Mouse (Mus musculus): ENCODE data around the gene Bag2. TPM values are rescaled to one million over a fixed set of nuclear protein-coding genes. Genes with fewer than 3 reads are reported as not detected.

Bag2 gene
- polyA plus RNA-seq, 1 experiment: 37.3 TPM

DNA sequence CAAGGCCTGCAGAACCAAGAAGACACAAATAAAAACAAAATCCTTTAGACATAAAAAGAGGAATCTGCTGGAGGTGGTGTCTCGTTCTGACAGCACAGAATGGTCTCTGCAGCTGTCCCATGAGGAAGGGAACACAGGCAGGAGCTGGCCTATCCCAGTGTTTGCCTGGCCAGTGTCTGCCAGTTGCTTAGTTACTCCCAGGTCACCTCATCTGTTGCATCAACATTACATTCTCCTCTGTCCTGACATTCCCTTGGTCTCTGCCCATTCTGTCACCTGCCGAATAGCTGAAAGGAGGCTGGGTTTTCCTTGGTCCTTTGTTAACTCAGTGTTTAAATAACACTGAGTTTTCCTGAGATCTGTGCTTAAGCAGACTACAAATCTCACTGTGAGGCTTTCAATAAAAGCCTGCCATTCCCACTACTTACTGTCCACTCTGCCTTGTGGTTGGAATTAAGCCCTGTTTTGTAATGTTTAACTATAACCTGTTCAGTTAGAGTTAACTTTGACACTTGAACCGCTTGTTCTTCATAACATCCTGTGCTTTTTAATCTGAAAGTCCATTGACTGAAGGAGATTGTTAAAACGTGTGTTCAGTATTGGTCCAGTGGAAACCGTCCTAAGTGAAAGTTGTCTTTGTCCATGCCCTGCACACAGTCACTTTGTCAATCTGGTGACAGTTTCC is 23.5 kb downstream of the Bag2 start:
- no peak overlapping the region for H3K4me3 ChIP-seq
- TF ChIP-seq E2F4 (IDR thresholded peaks at IDR 0.05; ENCODE audit: insufficient read depth) (no peak), MYOG (IDR thresholded peaks at IDR 0.05; ENCODE audit: control insufficient read depth in 1 of 3, insufficient read depth in 1 of 3, insufficient read length in 2 of 3, low read depth in 2 of 3) (peak in 1 of 3 experiments; percentile 41)
- H3K79me2 ChIP-seq (ENCODE audit: control insufficient read depth, insufficient read depth): no peaks in the 10 kb centered on the region
- no peaks in the 10 kb centered on the region for H3K27me3 ChIP-seq (ENCODE audit: control insufficient read depth, insufficient read depth, insufficient read length)
- no peak overlapping the region for H3ac ChIP-seq (ENCODE audit: control insufficient read depth, insufficient read length)
- no peak overlapping the region for H3K4me2 ChIP-seq (ENCODE audit: low read depth)
- H3K36me3 ChIP-seq (ENCODE audit: control insufficient read depth, insufficient read depth): peaks cover 27% of the 10 kb centered on the region

DNA sequence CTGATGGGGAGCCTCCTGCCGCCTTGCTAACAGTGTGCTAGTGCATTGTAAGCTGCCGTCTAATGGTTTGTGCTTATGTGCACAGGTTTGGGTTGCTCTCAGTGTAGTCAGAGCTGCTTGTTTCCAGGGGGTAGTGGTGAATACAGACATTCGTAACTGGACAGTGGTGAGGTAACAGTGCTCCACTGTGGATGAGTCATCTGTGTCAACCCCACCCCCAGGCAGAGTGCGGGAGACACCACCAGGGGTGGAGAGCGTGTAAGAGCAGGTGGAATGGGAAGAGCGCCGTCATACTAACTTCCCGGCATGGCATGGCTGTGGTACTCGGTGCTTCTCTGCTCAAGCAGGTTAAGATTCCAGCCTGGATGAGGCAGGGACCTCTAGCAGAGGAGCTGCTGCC is 24.6 kb downstream of the Bag2 start:
- H3K27me3 ChIP-seq (ENCODE audit: control insufficient read depth, insufficient read depth, insufficient read length): no peaks in the 10 kb centered on the region
- no peak overlapping the region for H3K4me3 ChIP-seq
- no peak overlapping the region for H3K4me2 ChIP-seq (ENCODE audit: low read depth)
- no peaks in the 10 kb centered on the region for H3K79me2 ChIP-seq (ENCODE audit: control insufficient read depth, insufficient read depth)
- peak in 1 of 3 experiments; percentile 17 for TF ChIP-seq MYOG (IDR thresholded peaks at IDR 0.05; ENCODE audit: control insufficient read depth in 1 of 3, insufficient read depth in 1 of 3, insufficient read length in 2 of 3, low read depth in 2 of 3)
- TF ChIP-seq E2F4 (IDR thresholded peaks at IDR 0.05; ENCODE audit: insufficient read depth): no peak
- peaks cover 27% of the 10 kb centered on the region for H3K36me3 ChIP-seq (ENCODE audit: control insufficient read depth, insufficient read depth)
- H3ac ChIP-seq (ENCODE audit: control insufficient read depth, insufficient read length): no peak overlapping the region

DNA sequence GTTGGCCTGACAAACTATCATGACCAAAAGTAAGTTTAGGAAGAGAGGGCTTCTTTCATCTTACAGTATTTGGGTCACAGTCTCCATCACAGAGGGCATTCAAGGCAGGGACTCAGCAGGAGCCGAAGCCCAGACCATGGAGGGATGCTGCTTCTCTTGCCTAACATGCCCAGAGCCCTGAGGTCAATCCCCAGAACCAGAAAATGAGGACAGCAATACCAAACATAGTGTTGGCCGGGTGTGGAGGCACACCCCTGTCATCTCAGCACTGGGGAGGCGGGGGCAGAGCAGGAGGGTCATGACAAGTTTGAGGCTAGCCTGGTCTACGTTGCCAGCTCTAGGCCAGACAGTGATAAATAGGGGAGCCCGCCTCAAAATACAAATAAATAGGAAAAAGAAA is 32.5 kb downstream of the Bag2 start:
- H3K4me3 ChIP-seq: no peak overlapping the region
- H3K36me3 ChIP-seq (ENCODE audit: control insufficient read depth, insufficient read depth): peaks cover 49% of the 10 kb centered on the region
- no peaks in the 10 kb centered on the region for H3K27me3 ChIP-seq (ENCODE audit: control insufficient read depth, insufficient read depth, insufficient read length)
- no peak for TF ChIP-seq REST (IDR thresholded peaks at IDR 0.05; ENCODE audit: insufficient read depth, insufficient read length)
- no peak for TF ChIP-seq MYOG (IDR thresholded peaks at IDR 0.05; ENCODE audit: control insufficient read depth in 1 of 3, insufficient read depth in 1 of 3, insufficient read length in 2 of 3, low read depth in 2 of 3)
- no peak for TF ChIP-seq POLR2AphosphoS2 (IDR thresholded peaks at IDR 0.05; ENCODE audit: insufficient read length, low read depth)
- no peak for TF ChIP-seq SRF (IDR thresholded peaks at IDR 0.05; ENCODE audit: control insufficient read depth, insufficient read length, low read depth)
- no peak for TF ChIP-seq E2F4 (IDR thresholded peaks at IDR 0.05; ENCODE audit: insufficient read depth)
- TF ChIP-seq CEBPB (IDR thresholded peaks at IDR 0.05; ENCODE audit: insufficient read depth, poor library complexity, severe bottlenecking): no peak
- no peak for TF ChIP-seq MAX (IDR thresholded peaks at IDR 0.05; ENCODE audit: low read depth)
- no peak for TF ChIP-seq POLR2A (IDR thresholded peaks at IDR 0.05; ENCODE audit: insufficient read length, low read depth)
- TF ChIP-seq USF1 (IDR thresholded peaks at IDR 0.05; ENCODE audit: low read depth): no peak
- TF ChIP-seq MYOD1 (IDR thresholded peaks at IDR 0.05; ENCODE audit: control insufficient read depth in 1 of 3, insufficient read length in 2 of 3, low read depth in 2 of 3): no peak
- no peak for TF ChIP-seq TCF12 (IDR thresholded peaks at IDR 0.05; ENCODE audit: insufficient read depth, poor library complexity, severe bottlenecking)
- no peak for TF ChIP-seq TCF3 (IDR thresholded peaks at IDR 0.05; ENCODE audit: insufficient read length, low read depth)
- H3K79me2 ChIP-seq (ENCODE audit: control insufficient read depth, insufficient read depth): peaks cover 12% of the 10 kb centered on the region
- no peak overlapping the region for H3ac ChIP-seq (ENCODE audit: control insufficient read depth, insufficient read length)
- H3K4me2 ChIP-seq (ENCODE audit: low read depth): no peak overlapping the region

DNA sequence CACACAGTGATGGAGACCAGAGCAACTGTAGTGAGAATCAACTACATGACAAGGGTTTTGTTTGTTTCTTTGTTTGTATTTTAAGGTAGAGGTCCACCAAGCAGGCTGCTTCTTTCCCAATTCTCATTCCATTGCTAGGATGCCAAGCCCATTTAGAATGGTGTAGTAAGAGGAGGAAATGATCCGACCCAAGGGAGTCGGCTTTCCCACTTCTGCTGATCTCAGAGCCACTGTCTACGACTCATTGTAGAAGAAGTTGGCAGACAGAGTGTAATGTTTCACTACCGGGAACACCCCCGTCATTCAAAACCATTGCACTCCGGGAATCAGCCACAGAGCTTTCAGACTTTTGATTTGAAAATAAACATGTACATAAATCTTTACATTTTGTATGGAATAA is 33.1 kb downstream of the Bag2 start:
- TF ChIP-seq MYOD1 (IDR thresholded peaks at IDR 0.05; ENCODE audit: control insufficient read depth in 1 of 3, insufficient read length in 2 of 3, low read depth in 2 of 3): no peak
- TF ChIP-seq SRF (IDR thresholded peaks at IDR 0.05; ENCODE audit: control insufficient read depth, insufficient read length, low read depth): no peak
- 0 out of 2 replicates have a peak, but pooled peaks have one; percentile 7 for TF ChIP-seq CEBPB (IDR thresholded peaks at IDR 0.05; ENCODE audit: insufficient read depth, poor library complexity, severe bottlenecking)
- no peak for TF ChIP-seq MAX (IDR thresholded peaks at IDR 0.05; ENCODE audit: low read depth)
- Histone ChIP-seq H3K27me3 (ENCODE audit: control insufficient read depth, insufficient read depth, insufficient read length) (no peaks in the 10 kb centered on the region), H3K4me2 (ENCODE audit: low read depth) (peak overlapping the region; percentile 10), H3ac (ENCODE audit: control insufficient read depth, insufficient read length) (no peak overlapping the region), H3K36me3 (ENCODE audit: control insufficient read depth, insufficient read depth) (peaks cover 43% of the 10 kb centered on the region), H3K4me3 (no peak overlapping the region), H3K79me2 (ENCODE audit: control insufficient read depth, insufficient read depth) (peaks cover 12% of the 10 kb centered on the region)

DNA sequence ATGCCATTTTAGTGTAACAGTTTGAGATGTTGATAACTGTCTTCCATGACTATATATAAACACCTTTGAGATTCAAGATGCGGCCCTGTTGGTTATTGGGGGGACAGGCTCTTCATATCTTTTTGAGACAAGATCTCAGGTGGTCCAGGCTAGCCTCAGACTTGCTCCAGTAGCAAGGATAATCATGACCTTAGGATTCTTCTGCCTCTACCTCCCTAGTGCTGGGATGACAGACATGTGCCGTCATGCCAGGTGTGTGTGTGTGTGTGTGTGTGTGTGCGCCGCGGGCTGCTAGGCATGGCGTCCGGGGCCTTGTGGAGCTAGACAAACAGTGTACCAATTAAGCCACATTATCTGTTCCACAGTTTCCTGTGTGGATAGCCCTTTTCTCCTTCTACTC is 36.6 kb downstream of the Bag2 start:
- H3K4me3 ChIP-seq: peak overlapping the region; percentile 29
- peaks cover 12% of the 10 kb centered on the region for H3K79me2 ChIP-seq (ENCODE audit: control insufficient read depth, insufficient read depth)
- no peak for TF ChIP-seq REST (IDR thresholded peaks at IDR 0.05; ENCODE audit: insufficient read depth, insufficient read length)
- no peak for TF ChIP-seq E2F4 (IDR thresholded peaks at IDR 0.05; ENCODE audit: insufficient read depth)
- no peak for TF ChIP-seq TCF12 (IDR thresholded peaks at IDR 0.05; ENCODE audit: insufficient read depth, poor library complexity, severe bottlenecking)
- no peak for TF ChIP-seq POLR2A (IDR thresholded peaks at IDR 0.05; ENCODE audit: insufficient read length, low read depth)
- no peak for TF ChIP-seq CEBPB (IDR thresholded peaks at IDR 0.05; ENCODE audit: insufficient read depth, poor library complexity, severe bottlenecking)
- no peak for TF ChIP-seq MAX (IDR thresholded peaks at IDR 0.05; ENCODE audit: low read depth)
- TF ChIP-seq SRF (IDR thresholded peaks at IDR 0.05; ENCODE audit: control insufficient read depth, insufficient read length, low read depth): no peak
- TF ChIP-seq POLR2AphosphoS2 (IDR thresholded peaks at IDR 0.05; ENCODE audit: insufficient read length, low read depth): no peak
- no peak for TF ChIP-seq USF1 (IDR thresholded peaks at IDR 0.05; ENCODE audit: low read depth)
- no peak for TF ChIP-seq TCF3 (IDR thresholded peaks at IDR 0.05; ENCODE audit: insufficient read length, low read depth)
- no peak for TF ChIP-seq MYOD1 (IDR thresholded peaks at IDR 0.05; ENCODE audit: control insufficient read depth in 1 of 3, insufficient read length in 2 of 3, low read depth in 2 of 3)
- TF ChIP-seq MYOG (IDR thresholded peaks at IDR 0.05; ENCODE audit: control insufficient read depth in 1 of 3, insufficient read depth in 1 of 3, insufficient read length in 2 of 3, low read depth in 2 of 3): no peak

More for the DNA sequence above, 36.6 kb downstream of the Bag2 start:
- no peaks in the 10 kb centered on the region for H3K27me3 ChIP-seq (ENCODE audit: control insufficient read depth, insufficient read depth, insufficient read length)
- peaks cover 28% of the 10 kb centered on the region for H3K36me3 ChIP-seq (ENCODE audit: control insufficient read depth, insufficient read depth)
- no peak overlapping the region for H3ac ChIP-seq (ENCODE audit: control insufficient read depth, insufficient read length)
- H3K4me2 ChIP-seq (ENCODE audit: low read depth): peak overlapping the region; percentile 64
